Mouse (Mus musculus): ENCODE data around the gene Tmub2.

DNA sequence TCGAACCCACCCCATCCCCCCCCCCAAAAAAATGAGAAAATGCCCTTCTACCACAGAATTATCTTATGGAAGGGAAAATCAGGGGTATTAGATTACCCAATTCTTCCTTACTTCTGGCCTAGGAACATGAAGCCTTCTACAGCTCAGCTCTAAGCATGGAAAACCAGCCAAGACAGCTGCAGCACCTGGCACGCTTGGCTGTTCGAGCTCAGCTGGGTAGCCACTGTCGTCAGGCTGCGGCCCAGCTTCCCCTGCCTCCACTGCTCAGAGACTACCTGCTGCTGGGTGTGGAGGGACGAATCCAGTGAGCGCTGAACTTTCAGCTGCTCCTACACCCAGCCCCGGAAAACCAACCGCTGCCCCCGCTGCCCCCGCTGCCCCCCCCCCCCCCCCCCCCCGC is 7.0 kb upstream of the Tmub2 start:
- no peak for TF ChIP-seq FLI1 (IDR thresholded peaks at IDR 0.05; ENCODE audit: low read length)
- TF ChIP-seq GATA1 (IDR thresholded peaks at IDR 0.05; ENCODE audit: borderline replicate concordance, low read length), result no peak
